Comparison of ENCODE assay signal across 18 mouse cellular contexts in the genomic region with DNA sequence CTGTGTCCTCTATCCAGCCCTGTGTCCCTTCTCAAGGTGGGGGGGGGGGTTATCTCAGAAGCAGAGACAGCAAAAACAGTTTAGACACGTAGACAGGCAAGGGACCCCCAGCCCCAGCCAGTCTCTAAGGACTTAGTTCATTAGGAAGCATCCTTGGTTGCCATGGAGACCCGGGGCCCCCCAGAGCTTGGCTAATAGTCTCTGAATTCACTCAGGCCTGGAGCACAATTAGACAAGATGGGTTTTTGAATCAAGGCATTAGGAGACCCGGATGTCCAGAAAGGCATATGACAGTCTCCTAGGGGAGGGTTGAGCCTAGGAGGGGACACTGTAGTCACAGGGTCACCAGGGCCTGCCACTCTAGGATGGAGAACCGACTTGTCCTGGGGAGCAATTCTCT. TPM values are rescaled to one million over a fixed set of nuclear protein-coding genes. Genes with fewer than 3 reads are reported as not detected.
A peak's percentile ranks its signal among the peaks of the same experiment; 100 is the strongest.
DNase-seq lines count a peak whose midpoint lies in the region; ATAC-seq lines count a peak whose summit lies in the region.
"Had no signal": no experiment of that assay in that cellular context is flagged by ENCODE, and none has a peak within 500 bp of the region (broad histone marks: within the 10 kb centered on the region; RNA-seq: fewer than 3 reads in every experiment).

No protein-coding gene starts in this region.

- DNase-seq in forebrain, embryonic 11.5 days (ENCODE audit: low spot score): peak; percentile 76
- peak; percentile 34 for DNase-seq in embryonic facial prominence, embryonic 11.5 days (ENCODE audit: low spot score)
- no peak for DNase-seq in B cell, adult 2 months
- DNase-seq in lung, postnatal 4 days: no peak
- DNase-seq in spleen, postnatal 10 days (ENCODE audit: low spot score in 2 of 2): no peak
- DNase-seq: cerebellum, adult 18-20 months; gastrocnemius, adult 2 months; heart, postnatal 14 days; kidney, postnatal 4 days; lung, embryonic 14.5 days; right cerebral cortex, adult 18-20 months; spleen, adult 18-20 months had no signal

- peaks cover 28% of the 10 kb centered on the region for H3K4me1 ChIP-seq in forebrain, embryonic 11.5 days (replicated peaks; ENCODE audit: control insufficient read depth, insufficient read depth, low read length)
- H3K4me1 ChIP-seq in forebrain, embryonic 16.5 days (replicated peaks; ENCODE audit: control insufficient read depth, insufficient read depth, low read length): peaks cover 69% of the 10 kb centered on the region
- peaks cover 10% of the 10 kb centered on the region for H3K4me1 ChIP-seq in embryonic facial prominence, embryonic 11.5 days (ENCODE audit: control insufficient read depth, insufficient read depth, low read length)
- H3K4me1 ChIP-seq in hindbrain, embryonic 15.5 days (replicated peaks): peaks cover 80% of the 10 kb centered on the region
- peaks cover 60% of the 10 kb centered on the region for H3K4me1 ChIP-seq in neural tube, embryonic 14.5 days (ENCODE audit: control insufficient read depth, insufficient read depth, low read length)

- WGBS in forebrain, embryonic 11.5 days: 19% methylated on average over 4 of the region's 4 CpGs
- 6% methylated on average over 4 of the region's 4 CpGs for WGBS in forebrain, embryonic 16.5 days
- WGBS in embryonic facial prominence, embryonic 11.5 days: 44% methylated on average over 4 of the region's 4 CpGs
- WGBS in hindbrain, embryonic 15.5 days: 25% methylated on average over 4 of the region's 4 CpGs
- 29% methylated on average over 4 of the region's 4 CpGs for WGBS in neural tube, embryonic 14.5 days

- no peak overlapping the region for H3K4me3 ChIP-seq in forebrain, embryonic 11.5 days (ENCODE audit: low read depth, low read length)
- no peak overlapping the region for H3K4me3 ChIP-seq in forebrain, embryonic 16.5 days (replicated peaks; ENCODE audit: low read length)
- H3K4me3 ChIP-seq in embryonic facial prominence, embryonic 11.5 days (ENCODE audit: low read depth, low read length): no peak overlapping the region
- H3K4me3 ChIP-seq in hindbrain, embryonic 15.5 days: no peak overlapping the region
- no peak overlapping the region for H3K4me3 ChIP-seq in neural tube, embryonic 14.5 days (ENCODE audit: low read depth, low read length)
- H3K4me3 ChIP-seq: erythroblast, embryonic 14.5 days; gastrocnemius, adult 2 months; neural tube, embryonic 12.5 days had no signal

- peak; percentile 59 for ATAC-seq in forebrain, embryonic 11.5 days (replicated peaks; ENCODE audit: low FRiP score)
- no peak for ATAC-seq in forebrain, embryonic 16.5 days
- no peak for ATAC-seq in embryonic facial prominence, embryonic 11.5 days (replicated peaks; ENCODE audit: insufficient number of reproducible peaks, low FRiP score, low TSS enrichment, low read depth)
- no peak for ATAC-seq in hindbrain, embryonic 15.5 days (ENCODE audit: low FRiP score, low read depth)
- ATAC-seq in neural tube, embryonic 14.5 days (ENCODE audit: low read depth): peak; percentile 16; the same call in 1 of the 2 replicates
- ATAC-seq: intestine, postnatal 0 days had no signal

- no peaks in the 10 kb centered on the region for H3K9me3 ChIP-seq in forebrain, embryonic 11.5 days (ENCODE audit: control insufficient read depth, low read length)
- H3K9me3 ChIP-seq in forebrain, embryonic 16.5 days (ENCODE audit: control insufficient read depth, low read length): no peaks in the 10 kb centered on the region
- H3K9me3 ChIP-seq in embryonic facial prominence, embryonic 11.5 days (replicated peaks; ENCODE audit: control insufficient read depth, low read length): no peaks in the 10 kb centered on the region
- no peaks in the 10 kb centered on the region for H3K9me3 ChIP-seq in hindbrain, embryonic 15.5 days
- no peaks in the 10 kb centered on the region for H3K9me3 ChIP-seq in neural tube, embryonic 14.5 days (ENCODE audit: control insufficient read depth, low read length)
- H3K9me3 ChIP-seq: neural tube, embryonic 12.5 days had no signal

- no peak overlapping the region for H3K27ac ChIP-seq in forebrain, embryonic 11.5 days (ENCODE audit: low read depth, low read length)
- H3K27ac ChIP-seq in forebrain, embryonic 16.5 days (ENCODE audit: low read length): no peak overlapping the region
- no peak overlapping the region for H3K27ac ChIP-seq in embryonic facial prominence, embryonic 11.5 days (replicated peaks; ENCODE audit: low read depth, low read length)
- H3K27ac ChIP-seq in hindbrain, embryonic 15.5 days (replicated peaks): peak overlapping the region; percentile 46
- H3K27ac ChIP-seq in neural tube, embryonic 14.5 days (ENCODE audit: low read depth, low read length): peak overlapping the region; percentile 16; the same call in 1 of the 2 replicates
- H3K27ac ChIP-seq: gastrocnemius, adult 2 months; neural tube, embryonic 12.5 days had no signal

- H3K4me2 ChIP-seq in forebrain, embryonic 11.5 days (ENCODE audit: low read depth, low read length, severe bottlenecking): no peak overlapping the region
- no peak overlapping the region for H3K4me2 ChIP-seq in forebrain, embryonic 16.5 days (ENCODE audit: low read length)
- H3K4me2 ChIP-seq in embryonic facial prominence, embryonic 11.5 days (ENCODE audit: low read depth, low read length): no peak overlapping the region
- H3K4me2 ChIP-seq in hindbrain, embryonic 15.5 days: no peak overlapping the region
- H3K4me2 ChIP-seq in neural tube, embryonic 14.5 days (ENCODE audit: low read depth, low read length): no peak overlapping the region
- H3K4me2 ChIP-seq: lung, embryonic 14.5 days; neural tube, embryonic 12.5 days had no signal

- H3K27me3 ChIP-seq in forebrain, embryonic 11.5 days (ENCODE audit: control insufficient read depth, insufficient read depth, low read length): no peaks in the 10 kb centered on the region
- H3K27me3 ChIP-seq in forebrain, embryonic 16.5 days (replicated peaks; ENCODE audit: control insufficient read depth, insufficient read depth, low read length): no peaks in the 10 kb centered on the region
- H3K27me3 ChIP-seq in embryonic facial prominence, embryonic 11.5 days (ENCODE audit: control insufficient read depth, insufficient read depth, low read length): no peaks in the 10 kb centered on the region; the same call in 1 of the 2 replicates
- H3K27me3 ChIP-seq in hindbrain, embryonic 15.5 days: no peaks in the 10 kb centered on the region
- H3K27me3 ChIP-seq in neural tube, embryonic 14.5 days (ENCODE audit: control insufficient read depth, insufficient read depth, low read length): no peaks in the 10 kb centered on the region
- H3K27me3 ChIP-seq: neural tube, embryonic 12.5 days had no signal

- no peaks in the 10 kb centered on the region for H3K36me3 ChIP-seq in forebrain, embryonic 11.5 days (ENCODE audit: control insufficient read depth, insufficient read depth, low read length)
- no peaks in the 10 kb centered on the region for H3K36me3 ChIP-seq in forebrain, embryonic 16.5 days (ENCODE audit: control insufficient read depth, insufficient read depth)
- H3K36me3 ChIP-seq in embryonic facial prominence, embryonic 11.5 days (replicated peaks; ENCODE audit: control insufficient read depth, insufficient read depth, low read depth, low read length): no peaks in the 10 kb centered on the region
- no peaks in the 10 kb centered on the region for H3K36me3 ChIP-seq in hindbrain, embryonic 15.5 days
- no peaks in the 10 kb centered on the region for H3K36me3 ChIP-seq in neural tube, embryonic 14.5 days (ENCODE audit: control insufficient read depth, insufficient read depth, low read length)
- H3K36me3 ChIP-seq: neural tube, embryonic 12.5 days had no signal

- no peak overlapping the region for H3K9ac ChIP-seq in forebrain, embryonic 11.5 days (ENCODE audit: low read length)
- no peak overlapping the region; the same call in 1 of the 2 replicates for H3K9ac ChIP-seq in forebrain, embryonic 16.5 days (replicated peaks; ENCODE audit: low read depth, low read length)
- no peak overlapping the region for H3K9ac ChIP-seq in embryonic facial prominence, embryonic 11.5 days (replicated peaks; ENCODE audit: low read length)
- H3K9ac ChIP-seq in hindbrain, embryonic 15.5 days: no peak overlapping the region
- H3K9ac ChIP-seq in neural tube, embryonic 14.5 days (replicated peaks; ENCODE audit: low read depth, low read length): no peak overlapping the region
- H3K9ac ChIP-seq: lung, embryonic 14.5 days; neural tube, embryonic 12.5 days had no signal

RNA-seq across cellular contexts. Expression of a gene that starts 18.3 kb away (rescaled TPM):
- polyA plus RNA-seq in forebrain, embryonic 11.5 days (2014; fragmentation: Nextera tagmentation; extraction: Ambion mirVana): 24.0 and 26.5 TPM in 2 replicates
- polyA plus RNA-seq in forebrain, embryonic 16.5 days (2015; fragmentation: Nextera tagmentation; extraction: Ambion mirVana): 41.7 and 44.9 TPM in 2 replicates
- 6.5 and 8.7 TPM in 2 replicates for polyA plus RNA-seq in embryonic facial prominence, embryonic 11.5 days (2014; fragmentation: Nextera tagmentation; extraction: Ambion mirVana)
- polyA plus RNA-seq in hindbrain, embryonic 15.5 days (2015; fragmentation: Nextera tagmentation; extraction: Ambion mirVana): 39.1 and 48.3 TPM in 2 replicates
- 32.5 and 34.5 TPM in 2 replicates for polyA plus RNA-seq in neural tube, embryonic 14.5 days (2014; fragmentation: Nextera tagmentation; extraction: Ambion mirVana)
- polyA plus RNA-seq: erythroblast, embryonic 14.5 days had no signal

Comparison
In these comparisons a context has a peak if more than half of its experiments do, and no peak if none do; other contexts are left out.
1. ATAC-seq: peak in forebrain, embryonic 11.5 days (single experiment) and neural tube, embryonic 14.5 days (single experiment); none in forebrain, embryonic 16.5 days (single experiment), embryonic facial prominence, embryonic 11.5 days (single experiment) and hindbrain, embryonic 15.5 days (single experiment).
2. DNase-seq: peak in forebrain, embryonic 11.5 days (single experiment) and embryonic facial prominence, embryonic 11.5 days (single experiment); none in B cell, adult 2 months (0 of 2), lung, postnatal 4 days (0 of 2) and spleen, postnatal 10 days (0 of 2).
3. H3K27ac ChIP-seq: peak in hindbrain, embryonic 15.5 days (single experiment) and neural tube, embryonic 14.5 days (single experiment); none in forebrain, embryonic 11.5 days (single experiment), forebrain, embryonic 16.5 days (single experiment) and embryonic facial prominence, embryonic 11.5 days (single experiment).